Mouse (Mus musculus): ENCODE measurements around the gene Acot8.

The Acot8 gene

DNA sequence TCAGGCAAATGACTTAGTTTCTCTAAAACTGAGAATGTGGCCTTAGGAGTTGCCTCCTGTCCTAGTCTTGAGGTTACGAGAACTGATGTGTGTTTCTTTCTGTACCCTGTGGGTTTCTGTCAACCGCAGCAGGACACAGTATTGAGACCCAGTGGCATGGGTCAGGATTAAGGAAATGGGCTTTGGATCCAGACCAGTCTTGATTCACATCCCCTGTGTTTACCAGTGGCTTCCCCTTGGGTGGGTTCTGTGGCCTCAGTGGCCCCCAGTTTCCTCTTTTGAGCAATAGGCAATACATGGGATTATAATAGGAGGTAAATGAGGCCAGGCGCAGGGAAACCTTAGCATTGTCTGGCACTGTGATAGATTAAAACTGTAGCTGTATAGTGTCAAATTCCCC is 17.6 kb downstream of the Acot8 start:
- in situ Hi-C loops (cut with MboI; ENCODE audit: low pct_unique_long_range_greater_than_20kb in 1 of 2, low sequenced_read_pairs in 2 of 2, unreplicated experiment in 1 of 2) = no loop called here

DNA sequence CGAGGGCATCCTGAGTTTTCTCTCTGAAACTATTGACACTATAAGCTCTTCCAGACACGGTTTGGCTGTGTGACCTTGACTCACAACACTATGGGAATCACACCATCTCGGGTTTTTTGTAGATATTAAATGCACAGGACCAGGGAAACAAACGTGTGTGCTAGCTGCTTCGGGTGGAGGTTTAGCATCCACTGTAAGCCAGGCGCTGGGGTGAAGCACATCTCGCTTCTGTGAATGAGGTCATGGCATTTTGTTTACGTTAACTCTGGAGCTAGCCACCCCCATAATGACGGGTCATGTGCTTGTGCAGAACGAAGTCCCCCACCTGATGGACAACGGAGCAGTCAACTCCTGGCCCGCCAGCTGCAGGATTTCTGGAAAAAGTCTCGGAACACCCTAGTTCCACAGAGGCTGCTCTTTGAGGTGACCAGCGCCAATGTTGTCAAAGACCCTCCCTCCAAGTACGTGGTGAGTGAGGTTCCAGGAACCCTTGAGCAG is 18.2 kb downstream of the Acot8 start:
- in situ Hi-C loops (cut with MboI; ENCODE audit: low pct_unique_long_range_greater_than_20kb in 1 of 2, low sequenced_read_pairs in 2 of 2, unreplicated experiment in 1 of 2) = no loop called here

DNA sequence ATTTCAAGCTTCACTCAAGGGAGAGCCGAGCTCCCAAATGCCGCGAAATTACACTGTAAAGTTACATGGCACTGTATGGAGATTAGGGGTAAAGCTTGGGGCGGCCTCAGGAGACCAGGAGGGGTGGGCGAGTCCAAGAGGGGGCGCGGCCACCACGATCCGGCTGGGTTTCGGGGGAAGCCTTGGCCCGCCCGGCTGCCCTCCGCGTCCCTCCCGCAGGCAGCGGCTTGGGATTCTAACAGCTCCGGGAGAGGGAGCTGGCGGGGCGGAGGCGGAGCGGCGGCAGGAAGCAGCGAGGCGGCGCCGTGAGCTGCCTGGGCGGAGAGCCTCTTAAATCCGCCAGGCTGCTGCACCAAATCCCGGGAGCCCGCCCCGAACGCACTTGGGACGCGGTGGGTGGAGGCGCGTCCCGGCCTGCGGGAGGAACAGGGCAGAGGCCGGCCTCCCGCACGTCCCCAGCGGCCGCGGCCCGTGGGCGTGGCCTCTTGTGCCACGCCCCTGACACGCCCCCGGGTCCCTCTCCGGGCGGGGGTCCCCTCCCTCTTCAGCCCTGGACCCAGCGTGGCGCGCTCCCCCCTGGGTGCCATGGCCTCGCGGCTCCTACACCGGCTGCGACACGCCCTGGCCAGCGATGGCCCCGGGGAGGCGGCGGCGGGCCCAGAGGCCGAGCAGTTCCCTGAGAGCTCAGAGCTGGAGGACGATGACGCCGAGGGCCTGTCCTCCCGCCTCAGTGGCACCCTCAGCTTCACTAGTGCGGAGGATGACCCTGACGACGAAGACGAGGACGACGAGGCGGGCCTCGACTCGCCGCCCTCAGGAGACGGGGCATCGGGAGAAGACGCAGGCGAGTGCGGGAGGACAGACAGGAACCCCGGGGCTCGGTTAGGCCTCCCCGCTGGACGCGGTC is 18.9 kb downstream of the Acot8 start, which contains the start of gene Snx21:
Gene Snx21 (plus strand): TSS at position 343 of the 907 bp plus-strand sequence.
- in situ Hi-C loops (cut with MboI; ENCODE audit: low pct_unique_long_range_greater_than_20kb in 1 of 2, low sequenced_read_pairs in 2 of 2, unreplicated experiment in 1 of 2) = no loop called here

DNA sequence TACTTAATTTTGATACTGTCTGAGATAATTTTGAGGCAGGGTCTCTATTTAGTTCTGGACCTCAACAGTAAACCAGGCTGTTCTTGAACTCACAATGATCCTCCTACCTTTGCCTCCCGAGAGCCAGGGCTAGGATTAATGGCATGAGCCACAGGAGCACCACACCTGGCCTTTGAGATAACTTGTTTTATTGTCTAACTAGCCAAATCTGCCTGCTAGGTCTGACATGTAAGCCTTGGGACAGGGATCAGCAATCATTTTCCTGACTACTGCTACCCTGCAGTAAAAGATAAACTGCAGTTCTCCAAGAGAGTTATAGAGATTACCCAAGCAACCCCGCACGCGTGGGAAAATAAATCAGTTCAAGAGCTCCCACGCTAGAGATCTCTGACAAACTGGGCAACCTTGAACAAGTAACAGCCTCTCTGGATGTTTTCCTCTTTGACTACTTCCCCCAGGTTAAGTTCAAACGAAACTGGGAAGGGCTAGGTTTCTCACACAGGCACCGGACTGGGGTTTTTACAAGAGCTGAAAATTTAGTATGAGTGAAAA is 19.7 kb downstream of the Acot8 start:
- in situ Hi-C loops (cut with MboI; ENCODE audit: low pct_unique_long_range_greater_than_20kb in 1 of 2, low sequenced_read_pairs in 2 of 2, unreplicated experiment in 1 of 2) = no loop called here

DNA sequence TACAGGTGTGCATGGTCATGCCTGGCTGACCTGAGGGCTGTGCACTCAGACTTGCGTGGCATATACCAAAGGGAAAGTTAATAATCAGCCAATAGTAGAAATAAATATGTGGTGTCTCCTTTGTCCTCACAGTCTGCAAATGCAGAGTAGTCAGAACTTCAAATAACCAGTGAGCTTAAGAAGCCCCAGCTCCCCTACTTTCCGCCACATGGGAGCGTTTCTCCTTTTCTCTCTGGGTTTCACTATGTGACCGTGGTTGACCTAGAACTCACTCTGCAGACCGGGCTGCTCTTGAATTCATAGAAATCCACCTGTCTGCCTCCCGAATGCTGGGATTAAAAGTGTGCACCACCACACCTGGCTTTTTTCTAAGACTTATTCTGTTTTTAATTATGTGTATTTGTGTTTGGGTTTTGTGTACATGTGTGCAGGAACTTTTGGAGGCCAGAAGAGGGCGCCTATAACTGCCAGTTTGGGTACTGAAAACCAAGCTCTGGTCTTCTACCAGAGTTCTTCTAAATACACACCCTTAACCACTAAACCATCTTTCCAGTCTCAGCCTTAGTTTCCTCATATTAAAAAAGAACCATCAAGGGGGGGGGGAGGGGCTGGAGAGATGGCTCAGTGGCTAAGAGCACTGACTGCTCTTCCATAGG is 20.6 kb downstream of the Acot8 start:
- in situ Hi-C loops (cut with MboI; ENCODE audit: low pct_unique_long_range_greater_than_20kb in 1 of 2, low sequenced_read_pairs in 2 of 2, unreplicated experiment in 1 of 2) = no loop called here

DNA sequence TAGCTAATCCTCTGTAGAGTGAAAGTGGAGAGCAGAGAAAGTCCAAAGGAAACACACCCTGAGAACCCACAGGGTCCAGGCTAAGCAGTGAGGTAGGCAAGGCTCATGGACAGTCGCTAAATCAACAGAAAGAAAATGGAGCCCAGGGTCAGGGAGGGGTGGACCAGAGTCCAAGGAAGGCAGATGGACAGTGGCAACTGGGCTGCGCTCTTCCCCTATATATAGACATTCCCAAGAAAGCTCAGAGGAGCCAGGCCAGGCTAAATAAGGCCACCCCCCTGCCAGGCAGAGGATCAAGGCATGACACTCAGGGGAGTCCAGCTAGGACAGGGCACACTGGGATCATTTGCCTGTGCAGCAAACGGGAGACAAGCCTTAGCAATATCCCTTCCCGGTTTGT is 22.8 kb downstream of the Acot8 start:
- in situ Hi-C loops (cut with MboI; ENCODE audit: low pct_unique_long_range_greater_than_20kb in 1 of 2, low sequenced_read_pairs in 2 of 2, unreplicated experiment in 1 of 2) = no loop called here

DNA sequence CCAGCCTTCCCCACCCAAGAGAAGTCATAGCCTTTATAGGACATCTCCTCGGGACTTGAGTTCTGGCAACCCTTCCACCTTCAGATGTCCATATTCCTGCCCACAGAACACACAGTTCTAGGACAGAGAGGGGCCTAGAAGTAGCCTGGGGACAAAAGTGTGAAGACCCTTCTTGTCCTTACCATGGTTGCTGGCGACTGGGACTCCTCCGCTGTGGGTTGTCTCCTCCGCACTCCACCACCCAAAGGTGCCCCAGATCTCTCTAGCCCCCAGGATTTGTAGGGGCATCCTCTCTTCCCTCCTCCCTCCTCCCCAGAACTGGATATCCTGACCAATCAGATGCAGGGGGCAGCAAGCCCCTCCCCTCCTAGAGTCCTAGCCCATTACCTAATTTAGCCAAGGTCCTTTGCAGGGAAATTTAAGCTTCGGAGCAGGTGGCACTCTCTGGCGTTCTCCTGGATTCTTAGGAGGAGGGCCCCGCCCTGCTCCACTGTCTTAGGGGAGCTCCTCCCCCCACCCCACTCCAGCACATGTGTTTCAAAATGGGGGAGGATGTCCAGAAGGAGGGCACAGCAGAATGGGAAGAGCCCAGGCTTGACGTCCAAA is 25.1 kb downstream of the Acot8 start, which contains the start of gene Tnnc2:
Gene Tnnc2 (minus strand): TSS at position 487 of the 606 bp plus-strand sequence.
- in situ Hi-C loops (cut with MboI; ENCODE audit: low pct_unique_long_range_greater_than_20kb in 1 of 2, low sequenced_read_pairs in 2 of 2, unreplicated experiment in 1 of 2) = no loop called here

DNA sequence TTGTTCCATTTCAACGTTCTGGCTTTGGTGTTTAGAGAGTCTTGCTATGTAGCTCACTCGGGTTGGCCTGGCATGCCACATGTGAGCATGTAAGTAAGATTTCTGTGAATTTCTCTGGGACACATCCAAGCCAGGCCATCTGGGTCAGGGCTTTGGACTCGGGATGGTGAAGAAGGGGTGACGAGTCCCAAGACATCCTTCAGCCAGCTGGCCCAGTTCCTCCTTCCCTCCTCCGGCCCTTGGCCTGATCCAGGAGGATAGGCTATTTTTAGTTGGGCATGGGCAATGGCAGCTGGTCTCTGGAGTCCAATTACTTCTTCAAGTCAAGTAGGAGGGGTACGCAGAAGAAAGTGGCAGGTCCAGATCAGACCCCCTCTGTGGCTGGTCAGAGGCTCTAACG is 25.9 kb downstream of the Acot8 start:
- in situ Hi-C loops (cut with MboI; ENCODE audit: low pct_unique_long_range_greater_than_20kb in 1 of 2, low sequenced_read_pairs in 2 of 2, unreplicated experiment in 1 of 2) = no loop called here

DNA sequence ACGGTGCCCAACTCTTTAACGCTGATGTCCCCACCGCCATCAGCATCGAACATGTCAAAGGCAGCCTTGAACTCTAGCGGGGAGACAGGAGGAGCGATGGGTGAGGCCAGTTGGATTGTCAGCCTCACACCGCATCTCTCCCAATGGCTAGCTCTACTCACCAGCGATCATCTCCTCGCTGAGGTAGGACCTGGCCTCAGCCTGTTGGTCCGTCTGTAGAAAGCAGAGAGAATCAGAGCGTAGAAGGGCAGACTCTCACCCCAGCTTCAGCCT is 26.7 kb downstream of the Acot8 start:
- in situ Hi-C loops (cut with MboI; ENCODE audit: low pct_unique_long_range_greater_than_20kb in 1 of 2, low sequenced_read_pairs in 2 of 2, unreplicated experiment in 1 of 2) = no loop called here

DNA sequence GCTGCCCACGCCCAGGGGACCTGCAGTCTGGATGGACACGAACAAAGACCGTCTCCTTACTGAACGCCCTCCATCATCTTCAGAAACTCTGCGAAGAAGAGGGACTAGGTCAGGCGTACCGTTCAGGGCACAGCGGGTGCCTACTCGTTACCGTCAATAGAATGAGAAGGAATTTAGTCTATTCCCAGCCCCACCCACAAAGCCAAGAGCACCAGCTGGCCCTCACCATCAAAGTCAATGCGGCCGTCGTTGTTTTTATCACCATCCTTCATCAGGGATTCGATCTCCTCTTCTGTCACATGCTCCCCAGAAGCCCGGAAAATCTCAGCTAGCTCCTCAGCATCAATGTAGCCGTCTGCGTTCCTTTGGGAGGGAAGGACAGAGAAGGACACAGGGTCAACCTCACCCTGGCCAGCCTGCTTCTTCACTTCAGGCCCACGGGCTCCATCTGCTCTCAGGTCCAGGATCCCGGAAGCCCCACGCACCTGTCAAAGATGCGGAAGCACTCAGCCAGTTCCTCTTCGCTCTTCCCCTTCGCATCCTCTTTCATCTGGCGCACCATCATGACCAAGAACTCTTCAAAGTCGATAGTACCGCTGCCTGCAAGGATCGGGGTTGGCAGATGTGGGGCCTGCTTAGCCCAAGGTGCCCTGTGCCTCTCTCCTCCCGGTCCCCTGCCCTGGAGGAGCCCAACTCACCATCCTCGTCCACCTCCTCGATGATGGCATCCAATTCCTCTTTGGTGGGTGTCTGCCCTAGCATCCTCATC is 27.3 kb downstream of the Acot8 start:
- in situ Hi-C loops (cut with MboI; ENCODE audit: low pct_unique_long_range_greater_than_20kb in 1 of 2, low sequenced_read_pairs in 2 of 2, unreplicated experiment in 1 of 2) = no loop called here

DNA sequence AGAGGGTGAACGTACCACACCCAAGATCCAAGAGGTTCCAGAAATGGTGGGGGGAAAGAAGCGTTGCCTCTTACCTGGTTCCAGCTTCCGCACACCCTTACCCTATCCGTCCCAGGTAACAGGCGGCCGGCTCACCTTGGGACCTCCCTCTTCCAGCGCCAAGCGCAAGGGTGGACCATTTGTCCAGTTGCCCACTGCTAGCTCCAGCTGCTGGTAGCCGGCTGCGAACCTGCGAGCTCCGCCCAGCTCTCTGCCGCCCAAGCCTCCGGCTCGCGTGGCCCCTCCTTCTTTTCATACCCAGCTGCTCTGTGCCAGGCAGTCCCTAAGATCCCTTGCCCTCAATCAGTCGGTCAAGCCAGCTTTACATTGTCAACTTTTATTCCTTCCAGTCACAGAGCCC is 27.9 kb downstream of the Acot8 start:
- in situ Hi-C loops (cut with MboI; ENCODE audit: low pct_unique_long_range_greater_than_20kb in 1 of 2, low sequenced_read_pairs in 2 of 2, unreplicated experiment in 1 of 2) = no loop called here

DNA sequence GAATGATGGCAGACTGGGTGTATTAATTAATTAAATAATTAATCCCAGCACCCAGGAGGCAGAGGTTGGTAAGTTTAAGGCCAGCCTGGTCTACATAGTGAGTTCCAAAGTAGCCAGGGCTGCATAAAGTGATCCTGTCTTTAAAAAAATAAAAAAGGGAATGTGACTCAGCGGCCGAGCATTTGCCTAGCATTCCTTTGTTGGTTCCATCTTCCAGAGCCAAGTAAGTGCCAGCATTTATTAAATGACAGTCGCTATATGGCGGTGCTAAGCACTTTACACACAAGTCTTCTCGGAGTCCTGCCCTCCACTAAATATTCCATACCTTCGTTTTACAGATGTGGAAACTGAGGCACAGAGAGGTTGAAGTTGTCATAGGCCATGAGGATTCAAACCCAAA is 28.6 kb downstream of the Acot8 start:
- in situ Hi-C loops (cut with MboI; ENCODE audit: low pct_unique_long_range_greater_than_20kb in 1 of 2, low sequenced_read_pairs in 2 of 2, unreplicated experiment in 1 of 2) = no loop called here

DNA sequence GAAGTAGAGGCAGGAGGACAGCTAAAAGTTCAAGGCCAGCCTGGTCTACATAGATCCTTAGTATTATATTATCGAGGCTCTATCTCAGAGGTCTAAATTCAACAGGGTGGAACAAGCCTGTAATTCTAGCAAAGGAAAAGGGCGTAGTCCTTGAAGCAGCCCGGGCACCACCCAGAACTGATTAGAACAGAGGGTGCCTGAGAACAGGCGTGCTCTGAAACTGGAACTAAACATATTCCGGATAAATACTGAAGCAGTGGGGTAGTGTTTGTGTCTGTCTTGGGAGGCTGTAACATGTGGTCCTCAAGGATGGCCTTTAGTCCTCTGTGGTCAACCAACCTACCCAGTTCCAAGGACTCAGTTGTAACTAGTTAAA is 30.7 kb downstream of the Acot8 start:
- in situ Hi-C loops (cut with MboI; ENCODE audit: low pct_unique_long_range_greater_than_20kb in 1 of 2, low sequenced_read_pairs in 2 of 2, unreplicated experiment in 1 of 2) = no loop called here

DNA sequence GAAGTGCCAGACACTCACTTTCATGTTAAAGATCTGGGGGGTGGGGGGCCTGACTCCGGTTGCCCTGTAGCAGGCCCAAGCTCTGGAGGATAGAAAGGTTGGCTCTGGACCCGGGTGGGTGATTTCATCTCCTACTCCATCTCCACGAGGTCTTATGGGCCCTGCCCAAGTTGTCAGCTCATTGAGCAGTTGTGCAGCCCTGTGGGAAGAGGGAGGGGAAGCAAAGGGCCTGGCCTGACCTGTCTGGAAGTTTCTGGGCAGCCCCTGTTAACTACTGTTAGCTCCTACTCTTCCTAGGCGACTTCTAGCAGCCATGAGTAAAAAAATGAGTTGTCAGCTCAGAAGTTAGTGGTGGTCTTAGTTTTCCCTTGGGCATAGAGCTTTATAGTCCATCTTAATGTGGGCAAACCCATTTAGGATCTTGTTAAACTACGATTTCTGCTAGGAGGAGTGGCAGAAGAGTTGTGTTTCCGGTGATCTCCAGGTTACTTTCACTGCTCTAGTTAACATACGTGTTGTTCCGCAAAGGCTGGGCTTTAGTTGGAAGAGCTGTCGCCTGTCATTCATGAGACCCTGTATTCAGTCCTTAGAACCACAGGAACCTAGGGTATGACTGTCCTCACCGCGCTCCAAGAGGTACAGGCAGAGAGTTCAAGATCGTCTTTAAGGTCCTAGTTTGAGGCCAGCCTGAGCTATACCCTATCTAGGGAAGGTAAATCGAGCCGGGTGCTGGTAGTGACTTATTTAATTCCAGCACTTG is 31.3 kb downstream of the Acot8 start:
- in situ Hi-C loops (cut with MboI; ENCODE audit: low pct_unique_long_range_greater_than_20kb in 1 of 2, low sequenced_read_pairs in 2 of 2, unreplicated experiment in 1 of 2) = no loop called here

DNA sequence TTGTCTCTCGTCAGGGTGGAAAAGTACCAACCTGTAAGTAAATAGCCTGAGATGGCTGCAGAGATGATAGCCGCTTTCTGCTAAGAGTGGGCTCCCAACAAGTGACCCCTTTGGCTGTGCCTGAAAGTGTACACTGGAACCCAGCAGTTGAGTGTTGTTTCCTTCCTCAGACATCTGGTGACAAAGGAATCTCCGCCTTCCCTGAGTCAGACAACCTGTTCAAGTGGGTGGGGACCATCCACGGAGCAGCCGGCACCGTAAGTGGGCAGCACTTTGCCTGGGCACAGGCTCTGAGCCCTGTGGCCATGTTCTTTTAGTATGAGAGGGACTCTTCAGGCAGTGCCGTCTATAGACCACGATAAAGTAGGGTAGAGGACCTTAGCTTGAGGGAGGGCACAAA is 33.6 kb downstream of the Acot8 start:
- in situ Hi-C loops (cut with MboI; ENCODE audit: low pct_unique_long_range_greater_than_20kb in 1 of 2, low sequenced_read_pairs in 2 of 2, unreplicated experiment in 1 of 2) = no loop called here

DNA sequence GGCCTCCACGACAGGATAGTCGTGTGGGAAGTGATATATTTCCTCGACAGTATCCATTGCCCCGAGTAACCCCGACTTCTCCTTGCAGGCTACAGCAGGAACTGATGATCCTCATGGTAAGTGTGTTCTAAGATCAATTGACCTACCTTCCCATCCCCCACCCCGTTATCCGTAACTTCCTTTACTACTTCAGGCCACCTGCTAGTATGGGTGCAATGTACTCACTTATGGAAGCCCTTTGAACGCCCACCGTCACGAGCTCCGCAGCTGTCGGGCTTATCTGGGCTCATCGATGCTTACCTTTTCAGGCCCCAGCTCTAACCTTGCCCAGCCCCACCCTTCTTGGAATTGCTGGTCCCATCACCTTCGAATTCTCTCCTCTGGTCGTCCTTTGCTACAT is 34.4 kb downstream of the Acot8 start:
- in situ Hi-C loops (cut with MboI; ENCODE audit: low pct_unique_long_range_greater_than_20kb in 1 of 2, low sequenced_read_pairs in 2 of 2, unreplicated experiment in 1 of 2) = no loop called here

DNA sequence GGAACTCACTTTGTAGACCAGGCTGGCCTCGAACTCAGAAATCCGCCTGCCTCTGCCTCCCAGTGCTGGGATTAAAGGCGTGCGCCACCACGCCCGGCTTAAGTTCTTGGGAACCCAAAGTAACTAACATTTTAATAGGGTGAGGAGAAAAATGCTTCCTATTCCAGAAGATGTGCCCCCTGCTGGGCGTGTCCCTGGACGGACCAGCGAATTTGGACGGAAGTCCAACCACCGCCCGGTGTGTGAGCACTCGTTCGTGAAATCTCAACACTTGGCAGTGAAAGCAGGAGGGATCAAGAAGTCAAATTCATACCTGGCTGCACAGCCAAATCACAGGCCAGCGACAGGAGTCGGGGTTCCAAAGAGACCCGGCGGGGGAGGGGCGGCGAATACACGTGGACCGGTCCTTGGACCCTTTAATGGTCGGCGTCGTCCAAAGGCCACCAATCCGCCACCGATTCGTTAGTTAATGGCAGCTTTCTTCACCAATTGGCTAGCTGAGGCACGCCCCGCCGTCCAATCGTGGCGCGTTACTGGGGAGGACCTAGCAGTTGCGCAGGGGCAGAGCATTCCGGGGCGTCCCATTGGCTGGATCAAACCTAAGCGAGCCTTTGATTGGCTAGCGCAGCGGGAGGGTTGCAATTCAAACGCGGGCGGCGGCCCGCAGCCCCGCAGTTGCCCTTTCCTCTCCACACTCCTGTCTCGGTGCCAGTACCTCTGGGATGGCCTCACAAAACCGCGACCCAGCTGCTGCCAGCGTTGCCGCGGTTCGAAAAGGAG is 35.2 kb downstream of the Acot8 start, which contains the start of gene Ube2c:
Gene Ube2c (plus strand): TSS at position 641 of the 780 bp plus-strand sequence.
- in situ Hi-C loops (cut with MboI; ENCODE audit: low pct_unique_long_range_greater_than_20kb in 1 of 2, low sequenced_read_pairs in 2 of 2, unreplicated experiment in 1 of 2) = no loop called here

Measured in mouse embryonic stem cell (cell line).